Mouse (Mus musculus) hindbrain, embryonic 16.5 days (tissue): Measurements from ENCODE around the gene Cbx3. TPM values are rescaled to one million over a fixed set of nuclear protein-coding genes. Genes with fewer than 3 reads are reported as not detected.

Source experiments
- polyA plus RNA-seq: library from polyadenylated mRNA; unstranded; fragments of >200 nt; fragmentation: Nextera tagmentation; extraction: Ambion mirVana; gene quantifications from 2 replicates; pipeline ENCODE4 v1.2.1, GENCODE M21; 2015

The Cbx3 gene
- polyA plus RNA-seq, 1 experiment from 2014 or later = 309 TPM

Other genes with a start within 250 kb of the Cbx3 start
- gene Nfe2l3, start 37.7 kb upstream of the Cbx3 start, polyA plus RNA-seq = 6.0 and 6.6 TPM in 2 replicates
- gene Hnrnpa2b1, start 466 bp upstream of the Cbx3 start, polyA plus RNA-seq = 1,209 and 1,220 TPM in 2 replicates
- 65.9 and 76.2 TPM in 2 replicates for gene Snx10, start 53.5 kb downstream of the Cbx3 start, polyA plus RNA-seq